Mouse (Mus musculus) left cerebral cortex, postnatal 4 days (tissue): Measurements from ENCODE around the gene Aox2. TPM values are rescaled to one million over a fixed set of nuclear protein-coding genes. Genes with fewer than 3 reads are reported as not detected.

ENCODE experiments used
- DNase-seq: peaks from one replicate; pipeline ENCODE4 v3.0.0-alpha.2; 2022
- intact Hi-C: fragments of 180-260 bp; cut with DNase I; formaldehyde crosslinking; loops from one replicate; pipeline ENCODE4 v1.15.1; 2025
- total RNA-seq, 2 experiments: library from RNA; stranded (reverse); gene quantifications; 2 replicates each; pipeline ENCODE4 v1.2.3; 2021

The Aox2 gene
- not detected for total RNA-seq

DNA sequence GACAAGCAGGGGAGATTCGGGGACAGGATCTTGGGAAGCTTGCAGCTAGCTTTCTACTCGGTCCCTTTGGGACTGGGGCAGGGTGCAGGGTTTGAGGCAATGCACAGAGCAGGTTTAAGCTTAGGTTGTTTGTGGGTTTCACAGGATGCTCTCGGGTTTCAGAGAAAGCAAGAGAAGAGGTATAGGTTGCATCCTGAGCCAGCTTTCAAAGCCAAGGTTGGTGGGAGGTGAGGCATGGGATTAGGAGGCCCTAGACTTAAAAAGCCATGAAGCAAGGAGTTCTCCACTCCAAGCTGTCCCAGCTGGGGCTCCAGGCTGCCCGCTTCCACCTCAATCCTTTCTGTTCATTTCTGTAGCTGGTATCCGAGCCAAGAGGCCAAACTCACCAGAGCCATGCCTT, at the start of gene Aox2:
TSS of gene Aox2 (plus strand) at position 301 of the 400 bp plus-strand sequence.
- DNase-seq: no peak
- intact Hi-C loops: no loop called here

DNA sequence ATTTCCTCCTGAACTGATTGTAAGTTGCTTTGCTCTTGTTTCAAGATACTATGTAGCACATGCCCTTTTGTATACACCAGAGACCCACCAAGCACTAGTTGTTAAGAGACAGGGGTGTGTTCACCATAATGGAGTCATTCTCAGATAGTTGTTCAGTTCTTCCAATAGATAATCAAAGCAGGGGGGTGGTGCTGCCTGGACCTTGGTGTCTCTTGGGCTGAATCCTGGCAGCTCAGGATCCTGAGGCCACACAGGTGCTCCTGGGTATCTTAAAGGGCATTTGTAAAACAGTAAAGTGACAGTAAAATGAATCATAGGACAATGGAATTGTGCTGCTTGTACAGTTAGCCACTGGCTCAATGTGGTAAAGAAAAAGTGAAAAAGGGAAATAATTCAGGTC, 49.2 kb upstream of the Aox2 start:
- no peak for DNase-seq
- intact Hi-C loops: no loop called here

DNA sequence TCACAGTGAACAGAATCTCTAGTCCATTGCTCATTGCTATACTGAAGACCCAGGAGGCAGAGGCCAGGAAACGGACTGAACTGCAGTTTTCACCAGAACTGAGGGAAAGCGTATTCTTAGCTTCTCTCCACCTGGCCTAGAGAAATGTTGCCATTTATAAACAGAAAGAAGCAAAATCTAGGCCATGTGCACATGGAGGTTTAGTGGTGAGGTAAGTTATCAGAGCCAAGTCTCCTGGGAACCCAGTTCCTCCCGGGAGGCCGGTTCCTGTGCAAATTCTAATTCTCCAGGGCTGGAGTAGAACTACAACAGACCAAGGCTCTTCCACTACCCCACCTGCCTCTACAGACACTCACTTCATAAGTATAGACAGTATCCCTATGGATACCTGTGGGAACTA, 48.4 kb upstream of the Aox2 start:
- no peak for DNase-seq
- intact Hi-C loops: no loop called here

DNA sequence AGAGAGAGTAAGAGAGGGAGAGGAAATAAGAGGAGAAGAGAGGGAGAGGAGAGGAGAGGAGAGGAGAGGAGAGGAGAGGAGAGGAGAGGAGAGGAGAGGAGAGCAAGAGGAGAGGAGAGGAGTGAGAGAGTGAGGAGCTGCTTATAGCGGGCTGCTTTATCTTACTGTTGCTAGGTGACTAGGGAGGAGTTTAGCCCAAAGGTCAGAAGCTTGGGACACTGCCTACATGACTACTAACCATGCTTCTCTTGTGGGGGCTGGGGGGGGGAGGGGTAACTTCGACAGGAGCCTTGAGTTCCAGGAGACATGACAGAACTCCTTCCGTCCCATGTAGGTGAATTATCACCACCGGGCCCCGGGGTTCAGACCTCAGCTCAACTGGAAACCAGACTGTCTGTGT, 47.6 kb upstream of the Aox2 start:
- DNase-seq: no peak
- intact Hi-C loops: no loop called here

DNA sequence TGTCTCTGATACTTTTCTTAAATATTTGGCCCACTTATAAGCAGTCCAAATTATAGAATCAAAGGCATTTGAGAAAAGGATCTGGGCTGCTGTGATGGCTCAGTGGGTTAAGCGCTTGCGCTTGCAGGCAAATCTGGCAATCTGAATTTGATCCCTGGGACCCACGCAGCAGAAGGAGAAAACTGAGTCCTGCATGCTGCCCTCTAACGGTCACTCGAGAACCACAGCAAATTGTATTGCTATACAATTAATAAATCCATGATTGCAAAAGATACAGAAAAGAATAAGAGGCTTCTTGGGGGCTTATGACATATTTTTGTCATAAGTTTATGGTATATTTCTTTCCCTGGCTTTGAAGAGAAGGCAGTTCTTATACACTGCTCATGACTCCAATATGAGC, 42.7 kb upstream of the Aox2 start:
- intact Hi-C loops: no loop called here
- DNase-seq: no peak

DNA sequence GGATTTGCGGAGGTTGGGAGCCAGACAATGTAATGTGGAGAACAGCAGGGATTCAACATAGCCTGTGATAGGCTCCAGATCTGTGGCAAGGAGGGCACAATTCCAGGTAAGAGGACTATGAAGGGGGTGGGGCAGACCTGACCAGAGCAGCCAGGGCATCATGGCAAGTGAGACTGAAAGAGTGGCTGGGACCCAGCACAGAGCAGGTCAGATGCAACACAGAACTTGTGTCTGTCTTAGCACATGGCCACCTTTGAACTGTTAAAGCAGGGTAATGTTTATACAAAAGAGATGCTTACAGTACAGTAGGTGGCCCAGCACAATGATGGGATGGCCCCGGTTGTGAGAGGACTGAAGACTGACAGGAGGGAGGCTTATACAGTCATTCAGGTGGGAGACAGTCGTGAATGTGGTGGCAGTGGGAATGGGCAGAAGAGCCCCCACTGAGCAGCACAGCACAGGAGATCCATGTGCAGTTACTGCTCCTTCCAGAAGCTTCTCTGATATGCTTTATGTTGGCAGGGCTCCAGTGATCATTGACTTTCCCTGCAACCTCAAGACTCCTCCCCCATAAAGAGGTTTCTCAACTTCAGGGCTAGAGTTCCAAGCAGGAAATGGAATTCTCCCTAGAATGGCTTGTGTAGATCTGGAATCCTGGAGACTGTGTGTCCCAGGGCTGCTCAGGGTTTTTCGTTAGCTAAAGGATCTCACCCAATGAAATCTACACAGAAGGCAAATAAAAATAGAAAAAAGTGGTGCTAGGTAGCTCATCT, 40.4 kb upstream of the Aox2 start:
- intact Hi-C loops: no loop called here
- DNase-seq: no peak

DNA sequence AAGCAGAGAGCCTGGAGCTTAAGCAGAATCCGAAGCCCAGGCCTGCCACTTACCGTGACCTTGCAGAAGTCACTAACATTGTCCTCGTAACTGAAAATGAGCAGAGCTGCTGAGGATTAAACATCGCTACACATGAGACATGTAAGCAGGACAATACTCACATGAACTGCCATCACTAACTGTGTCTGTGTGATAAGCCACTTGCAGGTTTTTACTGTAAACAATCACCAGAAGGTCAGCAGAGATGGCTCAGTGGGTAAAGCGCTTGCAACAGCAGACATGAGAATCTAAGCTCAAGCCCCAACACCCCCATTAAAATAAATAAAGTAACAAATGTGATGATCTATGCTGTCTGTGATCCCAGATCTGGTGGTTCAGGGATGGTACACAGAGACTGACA, 39.7 kb upstream of the Aox2 start:
- no peak for DNase-seq
- intact Hi-C loops: no loop called here

DNA sequence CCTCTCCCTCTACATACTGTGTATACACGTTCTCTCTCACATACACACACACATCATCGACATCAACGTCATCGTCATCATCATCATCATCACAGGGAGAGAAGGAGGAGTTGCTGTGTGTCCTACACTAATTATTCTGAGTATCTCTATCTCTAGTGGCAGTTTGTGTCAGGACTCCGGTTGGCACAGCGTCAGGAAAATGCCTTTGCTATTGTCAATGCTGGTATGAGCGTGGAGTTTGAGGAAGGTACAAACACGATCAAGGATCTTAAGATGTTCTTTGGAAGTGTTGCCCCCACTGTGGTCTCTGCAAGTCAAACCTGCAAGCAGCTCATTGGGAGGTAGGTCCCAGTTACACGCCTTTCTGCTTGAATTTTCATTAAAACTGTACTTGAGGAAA, 39.2 kb upstream of the Aox2 start:
- no peak for DNase-seq
- intact Hi-C loops: no loop called here

DNA sequence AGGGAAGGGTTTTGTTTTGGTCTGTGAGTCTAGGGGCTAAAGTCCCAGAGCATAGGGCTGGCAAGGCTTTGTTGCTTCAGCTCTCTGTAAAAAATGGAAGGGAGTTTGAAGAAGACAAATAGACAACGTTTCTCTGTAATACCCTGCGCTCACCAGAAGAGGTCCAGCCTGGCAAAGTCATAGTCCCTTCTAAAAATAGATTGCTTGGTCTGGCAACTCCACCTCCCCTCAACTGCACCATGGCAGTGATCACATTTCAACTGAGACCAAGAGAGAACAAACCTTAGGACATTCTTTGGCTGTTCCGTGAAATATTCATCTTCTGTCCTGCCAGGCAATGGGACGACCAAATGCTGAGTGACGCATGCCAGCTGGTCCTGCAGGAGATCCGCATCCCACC, 37.8 kb upstream of the Aox2 start:
- intact Hi-C loops: no loop called here
- no peak for DNase-seq

DNA sequence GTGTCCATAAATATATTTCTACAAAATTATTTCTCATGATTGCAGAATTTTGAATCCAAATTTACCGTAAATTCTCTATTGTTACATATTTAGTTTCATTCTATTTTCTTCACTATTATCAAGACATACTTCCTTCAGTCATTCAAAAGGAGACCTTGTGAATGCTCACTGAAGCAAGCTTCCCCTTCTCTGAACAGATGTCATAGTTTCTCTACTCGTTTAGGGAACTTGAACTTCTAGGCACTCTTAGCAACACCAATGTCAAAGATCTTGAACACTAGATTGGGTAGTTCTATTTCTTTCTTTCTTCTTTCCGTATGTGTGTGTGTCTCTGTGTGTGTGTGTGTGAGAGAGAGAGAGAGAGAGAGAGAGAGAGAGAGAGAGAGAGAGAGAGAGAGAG, 33.6 kb upstream of the Aox2 start:
- no peak for DNase-seq
- intact Hi-C loops: no loop called here

DNA sequence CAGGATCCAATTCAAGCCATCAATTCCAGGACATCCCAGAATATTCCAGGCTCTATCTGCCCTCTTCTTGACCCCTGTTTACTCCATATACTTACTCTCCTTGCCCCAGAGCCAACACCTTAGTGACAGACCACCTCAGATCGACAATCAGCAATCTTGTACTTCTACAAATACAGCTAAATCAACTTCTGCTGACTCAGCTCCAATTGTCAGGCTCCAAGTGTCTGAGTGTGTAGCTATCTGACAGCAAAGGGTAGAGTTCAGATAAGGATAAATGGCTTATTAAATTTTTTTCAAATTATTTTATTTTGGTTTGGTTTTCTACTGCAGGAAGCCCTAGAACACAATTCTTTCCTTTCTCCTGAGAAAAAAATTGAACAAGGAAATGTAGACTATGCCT, 29.6 kb upstream of the Aox2 start:
- intact Hi-C loops: no loop called here
- no peak for DNase-seq

DNA sequence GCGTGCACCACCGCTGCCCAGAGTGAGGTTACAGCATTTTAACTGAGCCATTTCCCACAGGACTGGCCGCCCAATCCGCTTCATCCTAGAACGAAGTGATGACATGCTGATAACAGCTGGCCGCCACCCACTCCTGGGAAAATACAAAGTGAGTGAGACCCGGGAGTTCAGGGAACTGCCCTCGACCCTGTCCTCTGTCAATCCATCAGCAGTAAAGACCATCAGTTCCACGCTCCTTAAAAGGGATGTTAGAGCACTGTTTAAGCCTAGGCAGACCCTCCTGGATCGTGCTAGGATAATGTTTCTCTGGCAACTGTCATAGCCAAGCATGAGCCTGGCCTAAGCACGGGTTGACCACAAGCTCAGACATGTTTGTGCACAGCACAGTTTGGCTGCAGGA, 24.7 kb upstream of the Aox2 start:
- no peak for DNase-seq
- intact Hi-C loops: no loop called here

DNA sequence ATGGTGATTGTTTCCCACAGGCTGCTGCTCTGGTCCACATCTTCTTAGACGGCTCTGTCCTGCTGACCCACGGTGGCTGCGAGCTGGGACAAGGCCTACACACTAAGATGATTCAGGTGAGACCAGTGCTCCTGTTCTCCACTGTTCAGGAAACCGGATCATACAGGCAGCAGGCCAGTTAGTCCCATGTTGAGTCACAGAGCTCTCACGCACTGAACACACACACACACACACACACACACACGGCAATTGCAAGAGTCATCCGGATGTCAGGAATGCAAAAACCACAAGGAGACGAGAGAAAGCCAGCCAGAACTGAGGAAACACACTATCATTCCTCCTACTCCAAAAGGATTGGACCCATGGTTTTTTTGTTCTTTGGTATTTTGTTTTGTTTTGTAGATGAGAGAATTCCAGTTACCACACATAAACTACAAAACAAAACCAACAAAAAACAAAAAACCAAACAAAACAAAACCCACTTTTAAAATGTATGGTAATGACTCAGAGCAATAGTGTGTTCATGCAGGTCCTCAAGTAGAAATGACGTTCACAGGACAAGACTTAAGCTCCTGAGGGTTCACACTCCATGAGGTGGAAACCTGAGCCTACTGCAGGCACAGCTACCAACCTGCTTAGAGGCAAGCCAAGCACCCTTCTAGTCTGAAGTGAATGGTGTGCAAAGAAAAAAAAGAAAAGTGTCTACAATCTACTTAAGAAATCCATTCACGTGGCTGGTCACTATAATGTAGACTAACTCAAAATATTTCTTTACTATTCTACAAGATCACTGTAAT, 20.7 kb upstream of the Aox2 start:
- intact Hi-C loops: no loop called here

DNA sequence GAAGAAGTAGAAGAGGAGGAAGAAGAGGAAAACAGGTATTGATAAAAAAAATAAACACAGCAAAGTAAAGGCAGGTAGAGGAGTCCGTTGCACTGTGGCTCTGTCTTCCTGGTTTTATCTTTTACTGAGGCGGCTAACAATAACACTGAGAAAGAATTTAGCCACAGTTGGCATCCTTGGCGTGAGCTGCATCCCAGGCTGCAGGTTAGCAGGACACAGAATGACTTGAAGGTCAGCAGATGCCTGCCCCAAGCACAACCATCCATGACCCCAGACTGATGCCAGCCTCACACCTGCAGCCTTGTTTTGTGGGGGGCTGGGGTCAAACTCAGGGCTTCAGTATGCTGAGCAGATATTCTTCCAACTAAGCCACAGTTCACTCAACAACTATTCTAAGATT, 17.8 kb upstream of the Aox2 start:
- intact Hi-C loops: no loop called here
- no peak for DNase-seq

More for the DNA sequence above, 20.7 kb upstream of the Aox2 start:
- no peak for DNase-seq

DNA sequence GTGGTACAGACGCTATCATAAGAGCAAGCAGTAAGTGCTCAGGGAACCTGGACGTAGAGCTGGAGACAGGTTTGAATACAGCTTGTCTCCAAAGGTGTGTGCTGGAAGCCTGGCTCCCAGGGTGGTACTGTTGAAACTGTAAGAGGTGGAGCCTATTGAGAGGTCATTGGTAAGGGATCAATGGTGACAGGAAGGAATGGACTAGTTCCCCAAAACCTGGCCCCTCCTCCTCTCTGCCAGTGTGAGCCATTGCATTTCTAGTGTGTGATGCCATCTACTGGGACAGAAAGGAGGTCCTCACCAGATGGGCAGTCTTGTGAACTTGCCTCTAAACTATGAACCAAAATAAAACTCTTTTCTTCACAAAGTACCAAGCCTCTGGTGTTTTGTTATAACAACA, 9.9 kb upstream of the Aox2 start:
- intact Hi-C loops: no loop called here
- no peak for DNase-seq

DNA sequence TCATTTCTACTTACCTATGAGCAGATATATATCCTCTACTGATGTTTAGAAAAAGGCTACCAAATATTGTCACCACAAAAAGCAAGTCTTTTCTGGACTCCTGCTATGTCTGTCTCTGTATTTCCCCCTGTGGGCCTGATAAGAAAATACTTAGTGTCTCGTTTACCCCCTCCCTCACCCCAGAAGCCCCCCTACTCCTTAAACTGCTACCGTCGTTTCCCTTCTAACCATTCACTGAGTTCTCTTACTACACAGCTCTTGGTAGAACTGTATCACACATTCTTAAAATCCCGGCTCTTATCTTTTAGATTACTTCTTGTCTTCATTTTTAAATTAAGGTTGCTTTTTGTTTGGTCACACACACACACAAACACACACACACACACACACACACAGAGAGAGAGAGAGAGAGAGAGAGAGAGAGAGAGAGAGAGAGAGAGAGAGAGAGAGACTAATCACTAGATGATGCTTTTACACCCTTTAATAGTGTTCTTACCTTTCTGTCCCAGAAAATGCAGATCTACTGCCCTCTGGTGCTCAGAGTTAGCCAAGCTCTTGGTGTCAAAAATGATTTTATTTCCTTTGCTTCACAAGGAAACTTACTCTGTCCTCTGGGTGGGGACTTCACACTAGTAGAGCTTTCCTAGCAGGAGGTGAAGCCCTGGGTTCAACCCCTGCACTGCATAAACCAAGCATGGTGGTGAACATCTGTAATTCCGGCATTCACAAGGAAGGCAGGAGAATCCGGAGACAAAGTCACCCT, 7.1 kb upstream of the Aox2 start:
- DNase-seq: peak; percentile 49
- intact Hi-C loops: loop anchor here (5.0 kb wide), 2 partner anchors 114 to 844 kb away; no protein-coding TSS in a partner anchor

DNA sequence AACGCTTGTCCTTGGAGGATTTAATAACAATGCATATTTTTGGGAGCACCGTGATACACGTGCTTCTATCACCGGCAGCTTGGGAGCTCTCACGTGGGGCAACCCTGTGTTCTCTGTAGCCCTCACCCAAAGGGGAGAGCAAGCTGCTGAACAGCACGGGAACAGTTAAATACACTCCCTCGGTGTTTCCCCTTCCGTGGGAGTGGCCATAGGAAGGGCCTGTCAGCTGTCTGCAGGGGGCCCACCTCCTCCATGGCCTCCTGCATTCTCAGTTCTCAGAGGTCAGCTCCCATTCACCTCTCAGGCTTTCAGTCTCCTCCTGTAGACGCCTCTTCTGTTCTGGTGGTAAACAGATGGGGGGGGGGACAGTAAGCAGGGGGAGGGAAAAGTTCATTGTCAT, 2.2 kb upstream of the Aox2 start:
- intact Hi-C loops: no loop called here
- DNase-seq: no peak

DNA sequence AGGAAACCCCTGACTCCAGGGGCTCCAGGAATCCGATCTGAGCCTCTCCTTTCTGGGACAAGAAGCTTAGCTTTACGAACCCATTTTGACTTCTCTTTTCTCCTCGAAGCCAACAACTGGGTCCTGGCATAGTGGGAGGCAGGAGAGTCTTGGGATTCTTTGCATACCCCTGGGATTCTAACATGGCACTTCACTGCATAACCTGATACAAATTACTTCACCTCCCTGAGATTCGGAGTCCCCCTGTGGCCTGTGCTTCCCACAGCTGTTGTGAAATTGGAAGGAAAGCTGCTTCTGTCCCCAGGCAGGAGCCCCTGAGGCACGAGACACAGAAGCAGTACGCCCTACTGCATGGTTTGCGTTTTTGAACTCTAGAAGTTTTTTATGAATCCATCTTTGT, 387 bp downstream of the Aox2 start:
- intact Hi-C loops: no loop called here
- DNase-seq: no peak

DNA sequence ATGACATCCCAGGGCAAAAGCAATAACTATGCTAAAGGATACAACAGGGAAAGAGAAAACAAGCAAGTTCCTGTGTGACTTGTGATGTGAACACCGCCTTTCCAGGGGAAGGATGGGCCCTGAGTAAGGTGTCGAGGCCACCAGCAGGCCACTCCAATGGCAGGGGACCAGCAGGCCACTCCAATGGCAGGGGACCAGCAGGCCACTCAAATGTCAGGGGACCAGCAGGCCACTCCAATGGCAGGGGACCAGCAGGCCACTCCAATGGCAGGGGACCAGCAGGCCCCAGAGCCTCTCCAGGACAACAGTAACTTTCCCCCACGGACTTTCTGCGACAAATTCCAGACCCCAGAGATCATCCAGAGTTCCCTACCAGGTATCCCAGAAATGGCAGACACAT, 2.3 kb downstream of the Aox2 start:
- intact Hi-C loops: no loop called here
- no peak for DNase-seq

DNA sequence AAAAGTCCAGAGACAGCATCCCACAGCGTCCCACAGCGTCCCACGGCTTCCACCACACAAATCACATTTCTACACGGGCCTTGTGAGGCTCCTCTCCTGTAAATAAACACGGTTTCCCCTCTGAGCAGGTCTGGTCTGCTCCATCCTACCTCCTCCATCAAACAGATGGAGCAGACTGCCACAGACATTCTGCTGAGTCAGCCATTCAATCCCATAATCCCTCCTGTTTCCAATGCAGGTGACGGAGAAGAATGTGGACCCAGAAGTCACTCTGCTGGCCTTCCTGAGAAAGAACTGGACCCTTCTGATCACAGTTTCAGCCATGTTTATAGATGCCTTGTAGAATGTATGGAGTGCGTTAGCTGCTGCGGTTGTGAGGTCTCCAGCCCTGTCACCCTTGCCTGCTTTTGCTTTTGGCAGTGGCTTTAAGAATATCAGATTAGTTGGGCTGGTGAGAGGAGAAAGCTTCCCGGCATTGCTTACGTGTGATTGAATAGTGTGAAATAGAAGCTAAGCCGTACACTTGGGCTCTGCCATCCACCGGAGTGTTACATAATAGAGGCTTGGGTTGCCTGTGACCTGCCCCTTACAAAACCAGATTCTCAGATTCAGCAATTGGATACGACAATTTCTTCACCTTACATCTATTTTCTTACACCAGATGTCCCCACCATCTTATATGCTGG, 3.0 kb downstream of the Aox2 start:
- intact Hi-C loops: no loop called here
- no peak for DNase-seq

DNA sequence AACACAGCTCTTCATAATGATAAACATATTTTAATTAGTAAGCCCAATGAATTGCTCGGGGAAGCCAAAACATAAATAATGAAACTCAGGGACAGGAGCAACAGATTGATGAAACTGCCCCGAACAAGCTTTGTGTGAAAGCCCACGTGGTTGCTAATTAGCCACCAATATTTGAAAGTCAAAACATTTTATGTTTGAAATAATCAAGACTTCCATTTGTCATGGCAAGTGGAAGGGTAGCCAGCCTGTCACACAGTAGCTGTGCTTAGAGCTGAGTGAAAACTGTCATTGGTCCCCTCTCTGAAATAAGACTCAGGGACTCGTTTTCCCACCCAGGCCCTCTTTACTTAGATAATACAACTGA, 3.5 kb downstream of the Aox2 start:
- intact Hi-C loops: no loop called here
- DNase-seq: no peak
